Mouse (Mus musculus) bone marrow macrophage, adult 2 months (primary cell): Measurements from ENCODE around the gene Lin7c.

Experiments used
- CTCF ChIP-seq: IDR thresholded peaks from 2 replicates; pipeline ENCODE4 v1.5.1; 2012; ENCODE audit warnings: low read depth, mild to moderate bottlenecking, low read length, moderate library complexity
- POLR2A ChIP-seq: IDR thresholded peaks from 2 replicates; pipeline ENCODE4 v1.6.1; 2012; ENCODE audit warnings: mild to moderate bottlenecking, low read depth, low read length, borderline replicate concordance

- no peak for TF ChIP-seq CTCF
- no peak for TF ChIP-seq POLR2A
These were observed 44.5 kb downstream of the Lin7c start for GRCm38 (mm10) chr2:109935194-109935593.
